Mouse (Mus musculus): ENCODE results near the gene Kif3c.
A peak's percentile ranks its signal among the peaks of the same experiment; 100 is the strongest.

The Kif3c gene

DNA sequence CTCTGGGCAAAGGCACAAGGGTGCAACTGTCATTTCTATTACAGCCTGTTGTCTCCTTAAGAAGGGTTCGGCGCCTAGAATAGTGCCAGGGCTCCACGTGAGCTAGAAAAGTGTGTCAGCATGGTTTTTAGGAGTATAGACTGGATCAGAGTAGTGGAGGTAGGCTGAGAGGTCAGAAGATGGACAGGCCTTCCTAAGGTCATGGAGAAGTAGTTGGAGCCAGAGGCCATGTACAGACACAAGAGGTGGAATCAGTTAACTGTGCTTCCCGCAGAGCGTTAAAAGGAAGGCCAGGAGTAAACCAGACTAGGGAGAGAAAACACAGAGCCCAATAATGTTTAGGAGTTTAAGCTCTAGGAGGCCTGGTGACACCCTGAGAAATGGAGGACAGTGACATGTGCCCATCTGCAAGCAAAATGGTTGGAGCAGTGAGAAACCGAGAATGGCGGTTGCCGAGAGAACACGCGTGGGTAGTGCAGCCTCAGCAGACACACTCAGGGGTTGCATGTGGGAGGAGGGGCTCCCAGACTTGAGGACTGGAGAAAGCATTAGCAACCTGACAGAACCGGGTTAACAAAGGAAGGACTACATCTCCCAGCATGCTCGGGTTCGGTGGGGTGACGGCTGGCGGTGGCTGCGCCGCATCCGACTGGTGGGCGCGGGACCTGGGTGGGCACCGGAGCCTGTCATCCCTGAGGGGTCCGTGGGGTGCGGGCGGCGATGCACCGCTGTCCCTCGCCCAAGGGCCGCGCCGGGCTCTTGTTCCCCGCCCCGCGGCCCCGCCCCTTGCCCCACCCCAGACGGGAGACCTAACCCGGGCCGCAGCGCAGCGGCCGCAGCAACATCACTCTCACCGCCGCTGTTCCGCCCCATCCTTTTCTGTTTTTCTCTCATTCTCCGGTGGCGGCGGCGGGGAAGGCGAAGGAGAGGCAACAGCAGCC lies at the start of gene Kif3c:
Kif3c (plus strand) TSS at position 625 of the 941 bp plus-strand sequence.
- DNase-seq (ENCODE audit: low read depth, low spot score) = peak; percentile 58

DNA sequence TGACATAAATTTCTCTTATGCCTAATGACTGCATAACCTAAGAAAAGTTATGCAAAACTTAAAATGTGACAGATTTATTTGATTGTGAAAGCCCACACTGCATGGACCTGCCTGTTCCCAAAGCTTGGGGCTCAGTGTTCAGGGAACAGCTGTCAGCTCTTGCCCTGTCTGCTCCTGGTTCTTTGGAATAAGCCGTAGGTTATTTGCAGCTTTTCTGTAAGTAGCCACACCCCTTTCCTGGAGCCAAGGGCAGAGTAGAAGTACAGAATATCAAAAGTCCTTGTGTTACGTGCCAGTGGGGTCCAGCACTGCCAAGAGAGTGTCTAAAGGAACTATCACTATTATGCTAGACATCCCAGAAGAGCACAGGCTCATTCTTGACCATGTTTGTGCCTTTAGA lies 48.8 kb upstream of the Kif3c start:
- no peak for DNase-seq (ENCODE audit: low read depth, low spot score)

DNA sequence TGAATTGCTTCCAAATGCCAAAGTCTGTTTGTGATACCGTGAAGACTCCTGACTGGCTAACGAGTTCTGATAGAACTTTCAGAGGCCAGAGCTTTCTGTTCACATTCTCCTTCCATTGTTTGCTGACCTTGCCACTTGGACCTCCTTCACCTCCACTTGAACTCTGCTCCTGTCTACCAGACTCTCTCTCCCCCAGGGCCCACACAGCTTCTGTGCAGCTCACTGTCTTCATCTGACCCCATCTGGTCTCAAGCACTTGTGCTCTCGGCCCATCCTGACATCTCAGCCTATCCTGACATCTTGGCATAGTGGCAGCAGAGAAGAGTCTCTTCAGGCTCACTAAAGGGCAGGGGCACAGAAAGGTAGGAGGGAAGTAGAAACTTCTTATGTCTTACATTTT lies 48.0 kb upstream of the Kif3c start:
- DNase-seq (ENCODE audit: low read depth, low spot score) = no peak

DNA sequence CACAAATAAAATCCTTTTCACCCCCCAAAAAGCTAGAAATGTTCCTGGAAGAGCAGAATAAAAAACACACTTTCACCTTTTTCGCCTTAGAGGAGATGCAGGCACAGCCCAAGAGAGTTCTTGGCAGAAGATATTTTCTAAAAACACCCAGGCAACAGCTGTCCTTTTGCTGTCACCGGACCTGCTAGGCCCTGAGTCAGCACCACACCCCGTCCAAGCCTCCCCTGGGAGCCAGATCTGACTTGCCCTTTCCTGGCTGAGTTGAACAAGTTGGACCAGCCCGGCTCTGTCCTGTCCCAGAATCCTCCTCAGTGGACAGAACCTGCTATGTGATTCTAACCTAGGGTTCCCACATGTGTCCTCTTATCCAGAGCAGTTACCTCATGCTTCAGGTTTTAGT lies 45.6 kb upstream of the Kif3c start:
- no peak for DNase-seq (ENCODE audit: low read depth, low spot score)

GRCm38 (mm10) chr12:3323241-3323640 lies 41.7 kb upstream of the Kif3c start:
- DNase-seq (ENCODE audit: low read depth, low spot score) = no peak

GRCm38 (mm10) chr12:3325232-3325631 lies 39.7 kb upstream of the Kif3c start:
- DNase-seq (ENCODE audit: low read depth, low spot score) = no peak

DNA sequence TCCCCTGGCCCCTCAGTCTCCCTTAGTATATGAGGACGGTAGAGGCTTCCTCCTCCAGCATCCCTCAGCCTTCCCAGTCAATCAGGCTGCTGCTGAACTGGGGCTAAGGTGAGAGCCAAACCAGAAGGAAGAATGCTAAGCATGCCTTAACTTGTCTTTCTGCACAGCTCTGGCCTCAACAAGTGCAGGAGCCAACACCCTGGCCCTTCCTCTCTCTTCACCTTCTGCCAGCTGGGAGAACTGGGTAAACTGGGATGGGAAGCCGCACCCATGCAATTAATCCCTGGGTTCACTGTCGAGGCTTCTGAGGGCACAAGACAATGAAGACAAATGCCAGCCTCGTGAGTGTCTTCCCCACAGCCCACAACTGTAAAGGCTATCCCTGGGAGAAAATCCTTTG lies 35.3 kb upstream of the Kif3c start:
- DNase-seq (ENCODE audit: low read depth, low spot score) = no peak

DNA sequence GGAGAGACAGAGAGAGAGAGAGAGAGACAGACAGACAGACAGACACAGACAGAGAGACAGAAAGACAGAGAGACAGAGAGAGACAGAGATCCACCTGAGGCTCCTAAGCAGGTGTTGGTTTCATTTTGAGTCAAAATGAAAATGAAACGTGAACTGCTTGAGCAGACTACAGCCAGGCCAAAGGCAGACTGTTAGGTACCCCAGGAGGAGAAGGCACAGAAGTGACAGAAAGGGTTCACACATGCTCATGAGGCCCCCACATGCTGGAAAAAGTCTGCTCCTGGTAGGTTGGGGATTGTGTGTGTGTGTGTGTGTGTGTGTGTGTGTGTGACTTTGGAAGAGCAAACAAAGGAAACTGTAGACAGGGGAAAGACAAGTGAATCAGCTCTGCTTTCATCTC lies 26.0 kb upstream of the Kif3c start:
- no peak for DNase-seq (ENCODE audit: low read depth, low spot score)

DNA sequence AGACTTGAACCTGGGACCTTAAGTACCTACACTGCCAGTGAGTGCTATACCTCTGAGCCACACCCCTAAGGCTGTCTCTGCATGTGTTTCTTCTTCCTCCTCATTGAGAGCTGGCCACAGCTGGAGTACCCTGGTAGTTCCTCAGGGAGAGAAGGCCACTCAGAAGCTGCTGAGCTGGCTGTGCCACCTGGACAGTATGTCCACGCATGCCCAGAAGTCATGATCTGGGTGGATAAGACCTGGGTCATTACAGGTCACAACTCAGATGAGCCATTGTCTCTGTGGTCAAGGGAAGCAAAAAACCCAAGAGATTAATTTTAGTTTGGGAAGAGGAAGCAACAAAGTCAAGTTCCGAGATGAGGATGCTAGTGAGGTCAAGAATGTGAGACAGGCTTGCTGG lies 20.8 kb upstream of the Kif3c start:
- DNase-seq (ENCODE audit: low read depth, low spot score) = no peak

DNA sequence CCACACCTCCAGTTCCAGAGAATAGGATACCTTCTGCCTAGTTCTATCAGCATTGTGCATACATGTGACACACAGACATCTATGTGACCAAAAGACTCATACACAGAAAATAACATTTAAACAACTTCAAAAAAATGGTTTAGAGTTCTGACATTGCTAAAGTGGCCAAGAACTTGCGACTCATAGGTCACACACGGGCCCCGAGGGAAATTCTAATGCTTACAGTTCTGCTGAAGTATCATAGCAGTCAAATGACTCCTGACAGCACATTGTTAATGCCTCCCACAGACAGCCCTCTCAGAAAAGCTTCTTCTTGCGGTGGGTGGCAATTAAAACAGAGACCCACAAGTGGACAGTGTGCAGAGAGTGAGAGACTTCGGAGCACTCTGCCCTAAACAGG lies 19.9 kb upstream of the Kif3c start:
- DNase-seq (ENCODE audit: low read depth, low spot score) = no peak

DNA sequence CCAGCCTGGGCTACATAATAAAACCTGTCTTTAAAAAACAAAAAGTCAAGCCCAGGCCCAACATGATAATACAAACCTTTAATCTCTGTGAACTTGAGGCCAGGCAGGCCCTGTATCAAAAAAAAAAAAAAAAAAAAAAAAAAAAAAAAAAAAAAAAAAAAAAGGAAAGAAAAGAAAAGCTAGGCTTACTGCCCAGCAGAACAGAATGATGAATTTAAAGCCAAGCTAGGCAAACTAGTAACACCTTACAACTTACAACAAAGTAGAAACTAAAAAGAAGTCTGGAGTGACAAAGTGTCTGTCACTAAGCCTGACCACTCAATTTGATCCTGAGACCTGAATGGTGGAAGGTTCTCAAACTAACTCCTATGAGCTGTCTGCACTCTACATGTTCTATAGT lies 17.2 kb upstream of the Kif3c start:
- DNase-seq (ENCODE audit: low read depth, low spot score) = no peak

DNA sequence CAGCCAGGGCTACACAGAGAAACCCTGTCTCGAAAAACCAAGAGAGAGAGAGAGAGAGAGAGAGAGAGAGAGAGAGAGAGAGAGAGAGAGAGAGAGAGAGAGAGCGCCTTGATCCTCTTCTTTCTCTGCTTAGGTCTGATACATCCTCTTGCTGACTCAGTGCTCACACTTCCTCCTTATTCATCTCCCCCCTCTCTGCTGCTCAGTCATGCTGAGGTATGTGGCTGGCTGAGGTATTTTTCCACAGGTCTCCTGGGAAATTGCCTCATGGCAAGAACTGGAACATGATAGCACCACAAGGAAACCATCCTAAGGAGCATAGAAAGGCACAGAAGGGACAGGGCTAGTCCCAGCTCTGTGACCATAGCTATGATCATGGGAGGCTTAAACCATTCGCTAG lies 15.5 kb upstream of the Kif3c start:
- no peak for DNase-seq (ENCODE audit: low read depth, low spot score)

DNA sequence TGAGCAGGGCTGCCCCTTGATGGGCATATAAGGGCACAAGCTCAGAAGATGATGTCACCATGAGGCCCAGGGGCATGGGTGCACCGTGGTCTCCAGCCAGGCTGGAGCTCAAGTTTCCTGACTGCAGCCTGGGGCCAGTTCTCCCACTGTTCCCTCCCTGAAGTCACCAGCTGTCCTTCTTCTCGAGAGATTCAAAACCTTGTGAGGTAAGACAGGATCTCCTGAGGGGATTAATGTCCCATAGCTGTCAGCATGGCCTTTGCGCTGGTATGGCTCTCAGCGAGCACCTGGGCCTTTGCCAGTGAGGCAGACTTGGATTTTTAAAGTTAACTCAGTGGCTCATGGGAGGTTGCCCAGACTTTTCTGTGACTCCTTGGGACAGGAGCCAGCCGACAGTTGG lies 14.8 kb upstream of the Kif3c start:
- DNase-seq (ENCODE audit: low read depth, low spot score) = no peak

DNA sequence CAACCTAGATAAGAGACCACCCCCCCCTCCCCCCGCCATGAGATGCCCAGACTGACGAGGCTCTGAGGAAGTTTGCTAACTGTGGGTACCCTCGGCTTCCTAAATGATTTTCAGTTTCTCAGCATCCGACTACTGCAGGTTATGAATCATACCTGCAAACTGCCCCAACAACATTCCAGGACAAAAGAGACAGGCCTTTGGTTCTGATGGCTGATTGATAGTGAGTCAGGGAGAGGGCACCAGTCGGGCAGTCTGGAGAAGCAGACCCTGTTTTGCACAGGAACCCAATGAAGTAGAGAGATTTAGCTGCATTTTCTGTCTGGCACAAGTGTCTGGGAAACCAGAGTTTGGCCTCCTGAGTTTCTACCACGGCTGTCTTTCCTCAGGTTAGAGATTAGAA lies 12.7 kb upstream of the Kif3c start:
- no peak for DNase-seq (ENCODE audit: low read depth, low spot score)

- DNase-seq (ENCODE audit: low read depth, low spot score) = no peak
Observed at GRCm38 (mm10) chr12:3355068-3355467, 9.9 kb upstream of the Kif3c start.

DNA sequence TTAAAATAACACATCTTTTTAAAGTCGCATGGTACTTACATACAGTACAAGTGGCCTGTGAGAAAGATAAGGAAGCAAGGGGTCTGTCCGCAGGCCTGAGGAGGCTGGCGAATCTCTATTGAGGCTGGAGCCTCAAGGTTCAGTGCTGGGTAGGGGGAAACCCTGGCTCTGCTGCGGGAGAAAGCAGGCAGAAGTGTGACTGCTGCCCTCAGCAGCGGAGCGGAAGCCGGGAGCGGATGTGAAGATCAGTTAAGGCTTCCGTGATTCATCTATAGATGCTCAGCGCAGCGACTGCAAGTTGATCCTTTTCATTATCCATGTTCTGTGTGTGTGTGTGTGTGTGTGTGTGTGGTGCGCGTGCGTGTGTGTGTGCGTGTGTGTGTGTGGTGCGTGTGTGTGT lies 8.1 kb upstream of the Kif3c start:
- DNase-seq (ENCODE audit: low read depth, low spot score) = no peak

DNA sequence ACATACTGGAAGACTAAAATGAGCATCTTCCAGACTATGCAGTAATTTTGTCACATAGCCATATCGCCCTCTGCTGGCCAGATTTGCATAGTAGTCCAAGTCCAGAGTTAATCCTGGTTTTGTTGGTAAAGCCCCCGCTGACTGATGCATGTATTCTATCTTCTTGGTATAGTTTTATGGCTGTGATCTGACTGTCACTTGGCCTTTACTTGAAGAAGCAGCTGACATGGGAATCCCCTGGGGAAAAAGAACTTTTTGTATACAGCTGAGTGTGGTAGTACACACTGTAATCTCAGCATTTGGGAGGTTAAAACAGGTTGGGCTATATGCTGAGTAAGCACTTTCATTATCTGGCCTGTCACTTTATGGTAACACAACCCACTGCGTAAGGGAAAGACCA lies 5.6 kb upstream of the Kif3c start:
- peak; percentile 53 for DNase-seq (ENCODE audit: low read depth, low spot score)

DNA sequence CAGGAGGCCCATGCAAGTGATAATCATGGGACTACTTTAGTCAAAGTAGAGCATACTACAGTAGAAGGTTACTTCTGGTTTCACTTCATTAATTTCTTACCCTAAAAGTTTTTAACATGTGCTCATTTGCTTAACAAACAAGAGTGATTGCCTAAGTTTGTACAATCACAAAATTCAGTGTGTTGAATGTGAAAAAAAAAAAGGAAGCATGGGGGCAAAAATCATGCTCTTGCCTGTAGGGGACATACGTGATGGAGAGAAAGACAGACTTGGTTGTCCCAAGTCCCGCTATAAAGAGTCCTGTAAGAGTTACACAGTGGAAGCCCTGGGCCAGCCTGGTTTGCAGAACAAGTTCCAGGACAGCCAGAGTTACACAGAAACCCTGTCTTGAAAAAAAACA lies 4.9 kb upstream of the Kif3c start:
- DNase-seq (ENCODE audit: low read depth, low spot score) = no peak

DNA sequence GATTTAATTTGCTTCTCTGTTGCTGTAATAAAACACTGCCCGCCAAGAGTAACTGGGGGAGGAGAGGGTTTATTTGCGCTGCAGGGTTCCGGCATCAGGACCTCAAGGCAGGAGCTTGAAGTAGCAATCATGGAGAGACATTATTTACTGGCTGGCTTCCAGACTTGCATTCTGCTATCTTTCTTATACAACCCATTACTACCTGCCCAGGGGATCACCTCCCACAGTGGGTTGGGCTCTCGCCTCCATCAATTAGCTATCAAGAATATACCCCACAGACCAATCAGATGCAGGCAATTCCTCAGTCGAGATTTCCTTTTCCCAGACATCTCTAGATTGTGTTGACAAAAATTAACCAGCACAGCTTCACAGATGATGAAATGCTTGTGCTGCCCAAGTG lies 856 bp upstream of the Kif3c start:
- DNase-seq (ENCODE audit: low read depth, low spot score) = no peak

DNA sequence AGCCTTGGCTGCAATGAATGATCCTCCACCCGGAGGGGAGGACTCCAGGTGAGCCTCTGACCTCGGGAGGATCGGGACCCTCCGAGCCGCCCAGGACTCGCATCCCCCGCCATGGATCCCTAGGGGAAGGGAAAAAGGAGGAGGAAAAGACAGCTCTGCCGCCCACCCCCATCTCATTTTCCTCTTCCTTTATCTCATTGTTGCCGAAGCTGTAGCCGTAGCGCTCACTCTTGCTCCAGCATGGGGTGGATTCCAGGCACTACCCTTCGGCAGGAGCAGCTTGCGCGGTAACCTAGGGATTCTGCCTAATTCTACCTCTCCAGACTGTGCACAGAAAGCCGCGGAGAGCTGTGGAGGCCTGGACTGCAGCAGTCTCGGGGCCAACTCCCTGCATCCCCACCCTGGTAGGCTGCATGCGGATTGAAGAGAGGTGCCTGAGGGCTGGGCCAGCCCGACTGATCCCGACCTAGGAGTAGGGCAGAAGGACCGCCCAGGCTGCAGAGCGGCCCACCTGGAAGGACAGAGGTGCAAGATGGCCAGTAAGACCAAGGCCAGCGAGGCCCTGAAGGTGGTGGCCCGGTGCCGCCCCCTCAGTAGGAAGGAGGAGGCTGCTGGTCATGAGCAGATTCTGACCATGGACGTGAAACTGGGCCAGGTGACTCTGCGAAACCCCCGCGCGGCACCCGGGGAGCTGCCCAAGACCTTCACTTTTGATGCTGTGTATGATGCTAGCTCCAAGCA lies 687 bp downstream of the Kif3c start:
- no peak for DNase-seq (ENCODE audit: low read depth, low spot score)

GRCm38 (mm10) chr12:3366190-3366956 lies 1.4 kb downstream of the Kif3c start:
- DNase-seq (ENCODE audit: low read depth, low spot score) = no peak

GRCm38 (mm10) chr12:3366957-3367260 lies 2.0 kb downstream of the Kif3c start:
- DNase-seq (ENCODE audit: low read depth, low spot score) = no peak
